Mouse (Mus musculus) liver, adult 2 months (tissue): ENCODE data around the gene Dhx57. TPM values are rescaled to one million over a fixed set of nuclear protein-coding genes. Genes with fewer than 3 reads are reported as not detected.
A peak's percentile ranks its signal among the peaks of the same experiment; 100 is the strongest.
"Not testable (repeated sequence)": the region's sequence is repeated elsewhere in the genome, so short reads cannot be mapped to it uniquely, and the experiment has no call there.

Experiments used
- DNase-seq: peaks from one replicate; pipeline ENCODE4 v3.0.0-alpha.2; 2011; ENCODE audit warnings: low read depth, low spot score; ENCODE audit errors: extremely low read depth
- H3K27ac ChIP-seq: fragments of 200-500 bp; replicated peaks from 2 replicates; pipeline ENCODE4 v1.5.1; 2012; ENCODE audit warnings: low read depth, mild to moderate bottlenecking, control low read depth, inconsistent platforms, low read length; ENCODE audit not compliant: insufficient read depth
- H3K27me3 ChIP-seq: fragments of 200-500 bp; 2 replicates; pipeline ENCODE4 v1.6.1; 2012; ENCODE audit warnings: mild to moderate bottlenecking, moderate library complexity, low read length, inconsistent platforms; ENCODE audit not compliant: control insufficient read depth, insufficient read depth
- H3K36me3 ChIP-seq: fragments of 200-500 bp; 2 replicates; pipeline ENCODE4 v1.6.1; 2012; ENCODE audit warnings: low read length, inconsistent platforms; ENCODE audit not compliant: control insufficient read depth, insufficient read depth
- H3K4me1 ChIP-seq: fragments of 200-500 bp; 2 replicates; pipeline ENCODE4 v1.6.1; 2011; ENCODE audit warnings: low read length; ENCODE audit not compliant: control insufficient read depth, insufficient read depth
- H3K4me3 ChIP-seq: fragments of 200-500 bp; 2 replicates; pipeline ENCODE4 v1.5.1; 2011; ENCODE audit warnings: low read depth, mild to moderate bottlenecking, control low read depth, low read length, moderate library complexity; ENCODE audit not compliant: insufficient read depth
- H3K79me2 ChIP-seq: fragments of 200-500 bp; 2 replicates; pipeline ENCODE4 v1.6.1; 2012; ENCODE audit warnings: inconsistent platforms, mild to moderate bottlenecking, low read length, moderate library complexity; ENCODE audit not compliant: control insufficient read depth, insufficient read depth
- H3K9ac ChIP-seq: fragments of 200-500 bp; 2 replicates; pipeline ENCODE4 v1.6.1; 2012; ENCODE audit warnings: low read depth, mild to moderate bottlenecking, control low read depth, inconsistent platforms, low read length
- CTCF ChIP-seq: fragments of 200-500 bp; IDR thresholded peaks from 2 replicates; pipeline ENCODE4 v1.5.1; 2011; ENCODE audit warnings: low read depth, low read length, control low read depth
- POLR2A ChIP-seq: fragments of 200-500 bp; IDR thresholded peaks from 2 replicates; pipeline ENCODE4 v1.6.1; 2011; ENCODE audit warnings: low read length, control low read depth; ENCODE audit not compliant: insufficient read depth; ENCODE audit errors: extremely low read depth
- WGBS: fragments of 180-500 bp; shearing (Covaris S2); methylation state at CpG from one replicate; pipeline ENCODE4 v1.1.7; 2018; 5-methylcytosine and 5-hydroxymethylcytosine counted together
- polyA plus RNA-seq: library from polyadenylated mRNA; depleted of rRNA; stranded (reverse); fragments of >200 nt; gene quantifications from 2 replicates; pipeline ENCODE4 v1.2.3, GENCODE M21; 2012
- total RNA-seq: library from RNA; depleted of rRNA; stranded (reverse); fragments of >200 nt; gene quantifications from 2 replicates; pipeline ENCODE4 v1.2.3, GENCODE M21; 2014

Dhx57 gene
- total and polyA plus RNA-seq, 2 experiments: 3.7 to 9.3 TPM

DNA sequence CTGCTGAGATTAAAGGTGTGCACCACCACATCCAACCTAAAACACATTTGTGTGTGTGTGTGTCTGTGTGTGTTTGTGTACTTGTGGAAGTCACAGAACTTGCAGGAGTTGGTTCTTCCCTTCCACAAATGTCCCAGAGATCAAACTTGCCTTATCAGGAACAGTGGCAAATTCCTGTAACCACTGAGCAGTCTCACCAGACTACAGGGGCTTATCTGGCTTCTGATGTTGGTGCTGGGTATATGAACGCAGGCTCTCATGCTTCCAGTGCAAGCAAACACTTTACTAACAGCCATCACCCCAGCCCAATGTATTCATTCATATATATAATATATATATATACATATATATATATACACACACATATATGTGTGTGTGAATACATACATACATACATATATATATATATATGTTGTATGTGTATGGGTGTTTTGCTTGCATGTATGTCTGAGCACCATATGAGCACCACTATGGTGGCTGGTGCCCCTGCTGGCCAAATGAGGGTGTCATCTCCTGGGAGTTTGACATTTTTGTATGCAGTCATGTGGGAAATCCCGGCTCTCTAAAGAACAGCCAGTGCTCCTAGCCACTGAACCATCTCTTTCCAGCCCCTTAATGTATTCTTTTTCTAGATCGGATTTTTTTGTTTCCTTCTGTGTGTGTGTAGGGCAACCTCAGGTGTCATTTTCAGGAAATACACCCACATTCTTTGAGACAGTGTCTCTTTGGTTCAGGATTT lies 68.2 kb downstream of the Dhx57 start:
- no peak for TF ChIP-seq POLR2A
- peak; percentile 38; the same call in 1 of the 2 replicates for TF ChIP-seq CTCF
- 63% methylated on average over 3 of the region's 3 CpGs for WGBS
- DNase-seq: no peak

DNA sequence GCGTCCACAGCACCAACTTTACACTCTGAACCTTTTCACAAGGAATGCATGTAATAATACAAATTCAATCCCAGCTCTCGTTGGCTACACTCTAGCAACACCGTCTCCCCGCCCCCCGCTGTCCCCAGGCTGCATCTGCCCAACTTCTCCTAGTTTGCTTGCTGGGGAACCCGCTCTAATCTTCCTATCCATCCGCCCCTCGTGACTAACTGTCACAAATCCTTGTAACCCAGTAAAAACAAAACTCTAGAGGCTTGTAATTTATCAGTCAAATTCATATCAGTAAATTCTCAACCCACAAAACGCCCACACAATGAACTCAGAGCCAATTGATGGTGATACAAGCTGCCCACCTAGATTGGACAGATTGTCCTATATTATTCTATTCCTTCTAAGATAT lies 69.1 kb downstream of the Dhx57 start:
- Histone ChIP-seq H3K4me3 (no peak overlapping the region), H3K27ac (no peak overlapping the region), H3K9ac (no peak overlapping the region), H3K27me3 (no peaks in the 10 kb centered on the region), H3K79me2 (no peaks in the 10 kb centered on the region), H3K36me3 (no peaks in the 10 kb centered on the region), H3K4me1 (peaks cover 6% of the 10 kb centered on the region; the same call in 1 of the 2 replicates)
- no peak for DNase-seq
- TF ChIP-seq POLR2A: no peak
- no peak for TF ChIP-seq CTCF
- 82% methylated on average over 9 of the region's 9 CpGs for WGBS

More for the DNA sequence above, 68.2 kb downstream of the Dhx57 start:
- H3K9ac ChIP-seq: no peak overlapping the region
- no peaks in the 10 kb centered on the region for H3K27me3 ChIP-seq
- H3K27ac ChIP-seq: no peak overlapping the region
- H3K4me1 ChIP-seq: peaks cover 6% of the 10 kb centered on the region; the same call in 1 of the 2 replicates
- H3K36me3 ChIP-seq: no peaks in the 10 kb centered on the region
- H3K79me2 ChIP-seq: no peaks in the 10 kb centered on the region
- H3K4me3 ChIP-seq: no peak overlapping the region

DNA sequence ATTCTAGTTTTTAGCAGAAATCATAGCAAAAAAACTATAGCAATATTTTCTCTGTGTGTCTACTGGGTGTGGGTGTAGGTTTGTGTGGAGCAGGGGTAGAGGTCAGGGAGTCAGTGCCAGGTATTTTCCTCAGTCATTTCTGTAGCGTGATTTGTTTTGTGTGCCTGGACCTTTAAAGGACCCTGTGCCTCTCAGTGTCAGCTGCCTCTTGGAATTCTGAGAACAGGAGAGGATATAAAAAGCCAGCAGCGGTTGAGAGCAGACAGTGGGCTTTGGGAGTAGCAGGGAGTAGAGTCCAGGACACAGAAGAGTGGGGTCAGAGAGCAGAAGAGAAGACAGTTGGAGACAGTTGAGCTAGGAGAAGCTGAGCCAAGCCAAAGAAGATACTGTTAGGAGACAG lies 70.1 kb downstream of the Dhx57 start:
- no peak for TF ChIP-seq CTCF
- no peak for TF ChIP-seq POLR2A
- Histone ChIP-seq H3K9ac (no peak overlapping the region), H3K27me3 (no peaks in the 10 kb centered on the region), H3K36me3 (no peaks in the 10 kb centered on the region), H3K27ac (no peak overlapping the region), H3K4me1 (peaks cover 6% of the 10 kb centered on the region; the same call in 1 of the 2 replicates), H3K79me2 (no peaks in the 10 kb centered on the region), H3K4me3 (no peak overlapping the region)
- WGBS: 80% methylated on average over 2 of the region's 2 CpGs
- DNase-seq: no peak

DNA sequence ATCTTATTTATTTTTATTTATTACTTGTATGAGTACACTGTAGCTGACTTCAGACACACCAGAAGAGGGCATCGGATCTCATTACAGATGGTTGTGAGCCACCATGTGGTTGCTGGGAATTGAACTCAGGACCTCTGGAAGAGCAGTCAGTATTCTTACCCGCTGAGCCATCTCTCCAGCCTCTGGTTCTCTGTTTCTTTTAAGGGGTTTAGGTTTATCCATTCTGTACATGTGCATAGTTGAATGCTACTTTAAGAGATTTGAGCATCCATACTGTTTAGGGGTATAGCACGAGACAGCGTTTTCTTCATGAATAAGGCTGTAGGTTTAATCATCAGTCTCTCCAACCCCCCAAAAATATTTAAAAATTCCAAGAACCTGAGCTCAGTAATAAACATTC lies 76.3 kb downstream of the Dhx57 start:
- H3K4me1 ChIP-seq, H3K9ac ChIP-seq, H3K4me3 ChIP-seq, H3K27ac ChIP-seq, H3K36me3 ChIP-seq, DNase-seq, H3K27me3 ChIP-seq, H3K79me2 ChIP-seq: not testable (repeated sequence)
- WGBS: 97% methylated on average over 4 of the region's 4 CpGs

DNA sequence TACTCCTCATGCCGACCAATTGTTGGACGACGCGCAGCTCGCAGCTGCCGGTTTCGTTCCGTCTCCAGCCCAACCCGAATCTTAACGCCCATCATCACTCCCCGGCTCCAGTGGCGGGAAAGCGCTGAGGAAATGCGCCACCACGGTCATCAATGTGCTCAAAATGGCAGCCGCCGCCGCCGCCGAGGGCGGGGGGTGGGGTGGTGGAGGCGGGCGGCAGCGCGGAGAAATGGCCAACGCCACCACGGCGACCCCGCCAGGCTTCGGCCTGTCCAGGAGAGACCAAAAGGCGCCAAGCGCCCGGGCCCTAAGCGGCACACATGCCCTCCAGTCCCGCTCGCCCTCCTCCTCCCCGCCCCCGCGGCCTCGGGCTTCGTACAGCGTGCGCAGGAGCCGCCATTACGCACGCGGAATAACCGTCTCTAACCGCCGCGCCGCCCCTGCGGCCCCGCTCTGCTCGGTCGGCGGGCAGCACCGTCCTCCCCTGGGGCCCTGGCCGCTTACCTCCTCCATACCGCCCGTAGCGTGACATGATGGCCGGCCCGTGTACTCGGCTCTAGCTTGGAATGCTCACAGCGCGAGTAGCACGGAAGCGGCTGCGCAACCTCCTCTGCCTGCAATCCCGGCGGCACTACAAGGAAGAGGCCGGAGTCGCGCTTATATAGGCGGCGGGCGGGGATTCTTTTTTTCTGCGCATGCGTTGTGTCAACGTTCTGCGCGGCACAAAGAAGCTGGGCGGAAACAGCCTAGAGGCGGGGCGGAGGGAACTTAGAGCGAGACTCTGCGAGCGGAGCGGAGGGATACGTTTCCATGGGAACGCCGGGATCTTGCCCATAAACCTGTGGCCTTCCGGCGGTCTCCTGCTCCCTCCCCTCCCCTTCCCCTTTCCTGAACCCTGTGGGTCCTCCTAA lies 83.3 kb downstream of the Dhx57 start, which contains the start of the genes Srsf7 and Ttc39d:
Srsf7 (minus strand) TSS at position 637 of the 911 bp plus-strand sequence.
Ttc39d (plus strand) TSS at position 790 of the 911 bp plus-strand sequence.
- WGBS: under 1% methylated on average over 91 of the region's 95 CpGs

More for the DNA sequence above, 83.3 kb downstream of the Dhx57 start, which contains the start of the genes Srsf7 and Ttc39d:
- H3K27me3 ChIP-seq: no peaks in the 10 kb centered on the region
- TF ChIP-seq POLR2A: peak; percentile 100
- TF ChIP-seq CTCF: no peak
- peak within 1 kb of the TSS; percentile 94 for H3K4me3 ChIP-seq
- DNase-seq: peak; percentile 92
- H3K36me3 ChIP-seq: peaks cover 28% of the 10 kb centered on the region
- H3K27ac ChIP-seq: peak within 1 kb of the TSS; percentile 84
- H3K4me1 ChIP-seq: peaks cover 4% of the 10 kb centered on the region; the same call in 1 of the 2 replicates
- H3K79me2 ChIP-seq: peaks cover 6% of the 10 kb centered on the region; the same call in 1 of the 2 replicates
- H3K9ac ChIP-seq: peak within 1 kb of the TSS; percentile 96
